Mouse (Mus musculus) embryo, embryonic 11 days (tissue): Measurements from ENCODE around the gene Gucy2d.

ENCODE experiments used
- DNase-seq: peaks from one replicate; pipeline ENCODE4 v3.0.0-alpha.2; 2015

The Gucy2d gene

DNA sequence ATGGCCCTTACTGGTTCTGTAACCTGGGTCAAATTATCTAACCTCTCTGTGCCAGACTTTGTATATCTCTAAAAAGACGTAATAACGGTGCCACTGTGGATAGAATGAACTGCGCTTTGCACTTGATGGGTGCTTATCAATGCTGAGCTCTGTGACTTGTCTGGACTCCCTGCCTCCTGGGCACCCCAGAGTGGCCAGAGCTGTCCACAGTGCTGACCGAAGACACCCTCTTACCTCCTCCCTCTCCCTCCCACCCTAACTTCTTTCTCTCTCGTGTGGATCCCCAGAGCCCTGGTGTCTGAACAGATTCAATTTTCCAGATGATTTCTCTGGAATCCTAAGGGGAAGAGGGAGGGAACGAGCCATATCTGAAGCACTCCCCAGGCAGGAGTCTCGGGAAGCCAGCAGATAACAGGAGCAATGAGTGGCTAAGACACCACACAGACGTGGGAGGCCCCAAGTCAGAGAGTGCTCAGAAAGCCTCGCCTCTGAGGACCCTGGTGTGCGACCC, at the start of gene Gucy2d:
Gene Gucy2d (plus strand): TSS at position 461 of the 511 bp plus-strand sequence.
- no peak for DNase-seq

DNA sequence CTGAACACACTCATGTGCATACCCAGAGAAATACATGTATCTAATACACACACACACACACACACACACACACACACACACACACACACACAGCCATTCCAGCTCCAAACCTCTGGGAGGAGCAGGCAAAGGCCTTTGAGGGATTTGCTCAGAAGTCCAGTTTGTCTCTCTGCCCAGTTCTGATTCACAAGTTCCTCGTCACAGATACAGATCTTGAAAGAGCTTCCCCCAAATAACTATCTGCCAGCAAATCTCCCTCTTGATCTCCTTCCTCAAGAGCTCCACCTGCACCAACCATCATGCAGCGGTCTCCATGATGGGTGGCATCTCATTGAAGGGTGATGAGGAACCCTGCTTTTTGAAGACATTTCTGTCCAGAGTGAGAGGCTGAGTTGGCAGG, 49.7 kb upstream of the Gucy2d start:
- no peak for DNase-seq

DNA sequence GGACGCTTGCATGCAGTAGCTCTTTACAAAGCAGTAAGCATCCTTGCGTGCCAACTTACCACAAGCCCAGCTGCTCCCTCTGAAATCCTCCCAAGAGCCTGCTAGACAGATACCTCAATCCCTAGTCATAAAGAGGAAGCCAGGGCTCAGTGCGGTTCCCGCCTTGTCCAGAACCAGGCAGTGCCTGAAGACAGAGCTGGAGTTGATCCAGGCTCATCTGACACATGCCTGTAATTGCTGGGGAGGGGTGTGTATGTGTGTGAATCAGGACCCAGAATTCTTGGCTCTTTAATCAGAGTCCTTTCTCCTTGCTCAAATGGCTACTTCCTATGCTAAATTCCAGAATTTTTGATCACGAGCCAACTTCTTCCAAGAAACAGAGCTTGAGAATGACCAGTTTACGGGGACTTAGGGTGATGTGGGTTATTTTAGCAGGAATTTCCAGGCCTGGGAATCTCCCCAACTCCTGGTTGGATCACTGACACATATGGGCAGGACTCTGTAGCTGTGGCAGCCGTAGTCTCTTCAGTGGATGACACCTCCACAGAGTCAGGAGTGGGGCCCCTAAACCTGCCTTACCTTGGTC, 48.8 kb upstream of the Gucy2d start:
- DNase-seq, result no peak

DNA sequence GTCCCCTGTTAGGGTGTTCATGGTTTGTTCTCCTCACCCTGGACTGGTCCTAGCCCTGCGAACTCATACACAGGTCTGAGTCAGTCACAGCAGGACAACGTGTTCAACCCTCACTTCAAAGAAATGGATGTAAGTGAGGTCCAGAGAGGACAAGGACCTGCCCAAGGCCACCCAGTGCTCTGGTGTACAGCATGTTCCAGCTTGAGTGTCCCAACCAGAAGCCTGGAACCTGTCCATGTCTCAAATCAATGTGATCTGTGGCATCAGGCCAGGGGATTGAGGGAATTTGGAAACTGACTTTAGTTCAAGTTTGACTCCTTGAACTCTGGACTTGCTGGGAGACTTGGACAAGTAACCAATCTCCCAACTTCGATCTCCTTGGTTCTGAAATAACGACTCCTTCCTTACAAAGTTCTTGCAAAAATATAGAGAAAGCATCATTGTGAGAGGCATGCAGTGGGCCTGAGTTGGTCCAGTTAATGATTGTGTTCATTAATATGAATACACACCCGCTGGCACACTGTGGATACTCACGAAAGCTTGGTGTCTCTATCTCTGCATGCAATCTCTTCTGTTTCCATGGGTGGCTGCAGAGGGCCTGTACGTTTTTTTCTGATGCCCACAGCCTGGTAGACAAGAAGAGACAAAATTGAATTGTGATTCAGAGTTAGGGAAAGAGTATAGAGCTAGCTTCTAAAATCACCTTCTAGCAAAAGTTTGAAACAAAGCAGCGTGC, 47.6 kb upstream of the Gucy2d start:
- no peak for DNase-seq

DNA sequence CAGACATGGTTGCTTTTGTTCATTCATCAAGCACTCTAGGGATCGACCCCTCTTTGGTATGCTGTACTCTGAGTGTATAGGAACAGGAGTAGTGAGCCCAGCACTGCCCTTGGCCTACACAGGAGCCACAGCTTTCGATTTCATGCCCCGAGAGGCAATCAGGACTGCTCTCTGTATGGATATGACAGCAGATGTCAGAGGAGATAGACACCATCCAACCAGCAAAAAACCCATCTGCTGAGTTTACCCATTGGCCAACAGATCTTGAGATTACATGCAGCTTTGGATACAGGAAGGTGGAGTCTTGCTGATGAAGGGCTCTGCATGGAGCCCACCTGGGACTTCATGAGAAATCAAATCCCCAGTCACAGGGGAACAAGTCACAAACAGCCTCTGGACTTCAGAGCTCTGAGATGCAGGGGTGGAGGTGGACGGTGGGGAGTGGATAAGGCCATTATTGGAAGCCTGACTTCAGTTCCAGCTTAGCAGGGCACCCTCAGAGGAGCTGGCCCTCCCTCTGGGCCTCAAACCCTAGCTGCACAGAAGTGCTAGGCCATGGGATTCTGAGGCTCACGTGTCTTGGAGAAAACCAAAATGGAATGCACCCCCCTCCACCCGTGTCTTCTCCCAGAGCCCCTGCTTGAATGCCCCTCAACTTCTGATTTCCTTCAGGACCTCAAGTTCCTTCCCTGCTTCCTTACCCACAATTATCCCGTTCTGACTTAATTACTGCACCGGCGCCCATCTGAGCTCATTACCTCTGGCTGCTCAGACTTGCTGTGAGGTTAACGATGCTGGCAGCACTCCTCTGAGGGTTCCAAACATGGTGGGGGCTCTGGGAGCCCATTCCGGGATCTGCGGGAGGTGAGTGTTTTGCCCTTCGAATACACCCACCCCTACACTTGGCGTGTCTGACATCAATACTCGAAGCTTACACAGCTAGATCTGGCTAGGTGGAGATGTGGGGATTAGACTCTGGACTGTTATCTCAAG, 37.3 kb upstream of the Gucy2d start:
- DNase-seq, result no peak

DNA sequence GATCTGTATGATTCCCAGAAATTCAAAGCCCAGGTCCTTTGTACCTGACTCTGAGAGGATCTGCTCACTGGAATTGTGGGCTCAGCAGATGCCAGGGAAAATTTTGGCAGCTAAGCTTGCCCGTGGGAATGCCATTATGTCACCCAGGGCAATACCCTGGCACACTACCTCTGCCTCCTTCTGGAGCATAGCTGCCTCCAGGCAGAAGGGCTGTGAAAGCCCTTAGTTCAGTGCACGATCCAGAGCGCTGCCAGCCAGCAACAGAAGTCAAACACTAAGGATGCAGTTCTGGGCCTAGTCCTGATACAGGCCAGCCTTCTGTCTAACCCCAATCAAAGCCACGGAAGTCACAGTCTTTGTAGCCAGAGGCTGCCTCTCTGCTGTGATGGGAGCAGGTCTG, 36.2 kb upstream of the Gucy2d start:
- no peak for DNase-seq

DNA sequence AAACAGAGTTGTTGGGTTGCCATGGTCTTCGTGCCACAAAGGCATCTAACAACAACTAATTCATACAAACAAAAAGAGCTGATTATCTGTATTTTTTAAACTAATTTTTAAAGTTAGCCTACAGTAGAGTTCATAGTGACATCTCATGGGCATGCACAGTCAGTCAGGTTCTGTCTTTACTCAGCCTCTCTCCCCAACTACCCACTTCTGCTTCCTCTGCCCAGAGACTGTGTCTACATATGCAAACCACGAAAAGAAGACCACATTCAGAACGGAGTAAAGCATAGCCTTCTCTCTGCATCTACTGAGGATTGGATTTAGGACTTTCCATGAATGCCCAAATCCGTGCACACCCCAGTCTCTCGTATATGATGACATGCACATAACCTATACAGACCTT, 32.6 kb upstream of the Gucy2d start:
- no peak for DNase-seq

DNA sequence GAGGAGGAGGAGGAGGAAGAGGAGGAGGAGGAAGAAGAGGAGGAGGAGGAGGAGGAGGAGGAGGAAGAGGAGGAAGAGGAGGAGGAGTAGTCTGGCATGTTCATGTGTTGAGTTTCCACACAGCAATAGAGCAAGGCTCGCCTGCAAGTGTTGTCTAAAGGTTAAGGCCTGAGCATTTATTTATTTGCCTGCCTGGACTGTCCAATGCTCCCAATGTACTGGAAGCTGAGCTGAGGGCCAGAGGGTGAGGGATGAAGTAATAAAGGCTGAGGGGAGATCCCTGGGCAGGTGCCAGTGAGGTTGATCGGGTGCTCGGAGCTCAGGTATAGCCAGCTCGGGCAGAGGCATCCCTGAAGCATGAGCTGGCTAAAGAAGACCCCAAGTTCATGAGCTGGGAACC, 27.1 kb upstream of the Gucy2d start:
- DNase-seq, result no peak

DNA sequence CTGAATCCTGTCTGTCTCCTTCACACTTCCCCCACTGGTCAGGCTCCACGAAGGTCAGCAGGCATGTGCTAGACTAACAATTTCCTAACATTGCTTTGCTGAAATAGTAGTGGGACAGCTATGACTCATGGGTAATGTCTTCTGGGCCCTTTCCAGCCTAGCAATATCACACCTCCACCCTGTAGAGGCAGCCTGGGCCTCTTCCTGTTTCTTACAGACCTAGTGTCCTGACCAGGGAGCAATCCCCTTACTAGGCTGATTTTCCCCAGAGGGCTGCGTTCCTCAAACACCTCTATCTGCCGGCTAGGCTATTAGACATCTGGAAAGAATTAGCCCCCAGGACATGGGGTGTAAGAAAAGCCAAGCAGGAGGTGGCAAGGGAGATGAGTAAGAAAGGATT, 24.7 kb upstream of the Gucy2d start:
- DNase-seq, result peak; percentile 42

DNA sequence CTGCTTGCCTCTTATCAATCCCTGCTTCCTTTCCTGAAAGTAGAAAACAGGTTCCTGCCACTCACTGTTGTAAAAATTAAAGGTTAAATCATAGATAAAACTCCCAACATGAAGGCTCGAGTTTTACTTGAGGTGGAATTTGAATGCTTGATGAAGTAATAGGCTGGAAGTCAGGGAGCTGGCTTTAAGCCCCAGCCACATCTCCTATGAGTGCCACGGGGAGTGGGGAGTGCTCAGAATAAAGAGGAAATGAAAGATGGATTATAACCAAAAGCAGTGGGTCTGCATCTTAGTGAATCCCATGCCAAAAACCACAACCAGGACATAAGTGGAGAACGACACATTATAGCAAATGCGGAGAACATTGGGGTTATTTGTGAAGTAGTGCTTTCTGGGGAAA, 24.2 kb upstream of the Gucy2d start:
- DNase-seq, result no peak

DNA sequence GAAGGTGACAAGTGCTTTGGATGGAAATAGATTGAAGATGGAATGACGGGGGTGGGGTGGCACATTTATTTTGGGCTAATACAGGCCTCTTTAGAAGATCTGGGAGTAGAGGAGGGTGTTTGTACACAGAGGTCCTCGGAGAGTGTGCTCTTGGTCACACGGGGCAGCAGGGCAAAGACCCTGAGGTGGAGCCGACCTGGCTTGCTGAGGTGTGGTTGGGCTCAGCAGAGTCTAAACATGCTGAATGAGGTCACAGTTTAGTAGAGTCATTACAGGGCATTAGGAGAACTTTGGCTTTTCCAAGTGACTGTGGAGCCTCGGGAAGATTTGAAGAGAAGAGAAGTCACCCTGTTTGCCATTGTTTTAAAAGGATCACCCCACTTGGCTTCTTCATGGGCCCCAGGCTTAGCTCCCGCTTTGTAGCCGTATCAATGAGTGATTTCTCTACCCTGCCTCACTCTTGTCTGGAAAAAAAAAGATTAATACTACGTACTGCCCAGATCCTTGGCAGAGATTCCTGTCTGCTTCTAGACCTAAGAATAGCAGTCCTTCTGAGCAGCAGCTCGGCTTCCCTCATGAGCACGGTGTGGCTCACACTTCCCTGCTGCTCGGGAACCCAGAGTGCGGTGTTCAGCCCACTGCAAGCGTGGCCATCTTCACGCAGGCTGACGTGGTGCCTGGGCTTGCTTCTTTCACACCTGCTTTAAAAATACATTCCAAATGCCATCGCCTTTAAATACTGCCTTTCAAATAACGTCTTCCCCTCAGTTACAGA, 22.0 kb upstream of the Gucy2d start:
- no peak for DNase-seq

DNA sequence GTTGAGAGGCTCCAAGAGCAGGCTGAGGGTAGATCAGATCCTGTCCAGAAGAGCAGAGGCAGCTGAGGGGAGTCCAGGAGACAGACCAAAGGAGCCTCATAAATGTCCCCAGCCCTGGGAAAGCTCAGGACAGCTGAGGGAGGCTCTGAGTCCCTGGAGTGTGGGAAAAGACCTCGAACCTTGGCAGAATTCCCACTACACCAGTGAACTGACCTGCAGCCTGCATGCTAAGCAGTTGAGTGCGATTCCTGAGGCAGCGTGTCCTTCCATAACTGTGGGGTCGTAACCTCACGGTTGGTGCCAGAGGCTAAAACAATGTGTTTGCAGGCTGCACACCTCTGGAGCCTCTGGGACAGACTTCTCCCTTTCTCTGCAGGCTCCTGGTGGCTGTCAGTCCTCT, 20.9 kb upstream of the Gucy2d start:
- no peak for DNase-seq

DNA sequence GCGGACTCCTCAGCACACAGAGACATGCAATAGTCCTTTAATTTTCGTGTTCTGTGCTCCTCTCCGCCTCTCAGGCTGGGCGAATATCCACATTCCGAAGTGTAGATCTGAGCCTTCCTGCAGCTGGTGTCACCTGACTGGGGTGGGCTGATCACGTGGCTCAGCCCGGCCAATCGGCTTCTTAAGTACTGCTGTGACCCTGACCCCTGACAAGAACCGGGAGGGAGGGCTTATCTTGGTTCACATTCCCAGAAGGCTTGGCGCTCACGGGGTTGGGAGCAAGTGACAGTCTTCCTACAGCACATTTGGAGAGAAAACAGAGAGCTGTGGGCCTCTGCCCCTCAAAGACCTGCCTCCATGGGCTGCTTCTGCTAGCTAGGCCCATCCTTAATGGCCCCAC, 16.7 kb upstream of the Gucy2d start:
- DNase-seq, result no peak

DNA sequence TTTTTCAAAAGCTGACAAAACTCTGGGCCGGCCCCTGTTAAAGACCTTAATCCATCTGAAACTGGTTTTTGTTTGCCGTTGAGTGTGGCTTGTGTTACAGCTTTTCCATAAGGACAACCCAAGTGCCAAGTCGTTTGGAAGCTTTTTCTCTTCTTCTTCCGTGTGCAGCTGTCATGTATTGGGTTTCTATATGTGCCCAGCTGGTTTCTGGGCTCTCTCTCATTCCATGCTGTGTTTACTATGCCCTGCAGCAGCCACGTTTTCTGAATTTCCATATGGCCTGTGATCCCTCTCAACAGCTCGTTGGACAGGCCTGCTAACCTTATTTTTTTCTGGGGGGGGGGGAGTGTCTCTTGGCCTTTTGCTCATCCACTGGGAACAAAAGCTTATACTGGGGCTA, 15.8 kb upstream of the Gucy2d start:
- DNase-seq, result no peak

DNA sequence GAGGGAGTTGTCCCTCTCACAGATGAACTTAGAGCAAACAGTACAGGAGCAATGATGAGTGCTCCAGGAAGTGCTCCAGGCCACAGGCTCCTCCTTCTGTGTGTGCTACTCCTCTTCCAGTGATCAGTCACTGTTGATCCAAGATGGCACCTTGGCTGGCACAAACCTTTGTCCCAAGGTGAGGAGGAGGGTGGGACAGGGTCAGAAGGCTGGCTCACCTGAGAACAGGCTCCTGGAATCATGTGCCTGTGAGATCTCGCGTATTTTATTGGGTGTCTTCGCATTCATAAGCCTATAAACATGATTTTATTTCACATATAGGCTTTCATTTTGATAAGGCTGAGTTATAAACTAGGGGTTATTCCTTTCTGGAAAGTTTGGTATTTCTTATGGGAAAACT, 14.7 kb upstream of the Gucy2d start:
- DNase-seq, result no peak

DNA sequence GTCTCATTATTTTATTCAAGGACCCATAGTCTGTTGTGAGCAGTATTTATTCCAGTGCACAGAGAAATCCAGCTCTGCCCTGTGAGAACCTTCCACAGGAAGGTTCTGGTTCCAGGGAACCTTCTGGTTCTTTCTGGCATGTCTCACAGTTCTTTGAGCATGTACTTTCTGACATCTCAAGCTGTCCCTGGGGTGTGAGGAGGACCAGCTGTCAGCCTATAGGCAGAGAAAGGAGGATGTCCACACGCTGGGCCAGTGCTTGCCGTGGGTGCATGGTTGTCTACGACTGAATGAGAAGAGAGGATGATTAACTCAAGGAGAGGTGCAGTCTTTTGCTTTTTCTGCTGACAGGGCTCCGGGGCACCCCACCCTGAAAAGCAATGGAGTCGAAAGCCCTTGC, 13.6 kb upstream of the Gucy2d start:
- DNase-seq, result no peak

DNA sequence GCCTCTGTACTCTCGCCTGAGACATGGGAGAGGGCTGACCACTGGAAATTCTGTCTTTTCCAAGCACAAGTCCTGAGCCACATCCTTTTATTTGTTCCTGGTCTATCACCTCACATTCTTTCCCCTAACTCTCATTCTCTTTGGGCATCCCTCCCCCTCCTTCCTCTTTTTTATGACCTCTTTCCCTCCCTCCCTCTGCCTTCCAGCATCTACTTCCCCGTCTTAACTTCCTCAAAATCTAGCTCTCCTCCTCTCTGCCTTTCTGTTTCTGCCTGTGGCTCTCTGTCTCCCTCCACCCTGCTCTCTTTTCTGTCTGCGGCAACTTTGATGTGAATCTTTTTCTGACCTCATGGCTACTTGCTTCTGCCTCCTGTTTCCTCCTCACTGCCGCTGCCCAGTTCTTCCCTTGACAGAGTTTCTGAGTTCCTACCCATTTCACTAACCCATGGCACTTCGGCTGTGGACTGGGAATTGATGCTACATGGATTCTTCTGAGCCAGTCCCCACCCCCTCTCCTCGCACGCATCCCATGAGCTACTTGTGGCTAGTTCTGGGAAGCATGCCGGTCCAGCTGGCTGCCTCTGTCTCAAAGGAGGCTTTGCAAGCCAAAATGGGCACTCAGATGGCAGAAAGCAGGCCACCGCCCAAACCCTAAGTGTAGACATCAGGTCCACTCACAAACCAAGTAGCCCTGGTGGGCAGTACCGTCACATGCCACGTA, 12.9 kb upstream of the Gucy2d start:
- no peak for DNase-seq

DNA sequence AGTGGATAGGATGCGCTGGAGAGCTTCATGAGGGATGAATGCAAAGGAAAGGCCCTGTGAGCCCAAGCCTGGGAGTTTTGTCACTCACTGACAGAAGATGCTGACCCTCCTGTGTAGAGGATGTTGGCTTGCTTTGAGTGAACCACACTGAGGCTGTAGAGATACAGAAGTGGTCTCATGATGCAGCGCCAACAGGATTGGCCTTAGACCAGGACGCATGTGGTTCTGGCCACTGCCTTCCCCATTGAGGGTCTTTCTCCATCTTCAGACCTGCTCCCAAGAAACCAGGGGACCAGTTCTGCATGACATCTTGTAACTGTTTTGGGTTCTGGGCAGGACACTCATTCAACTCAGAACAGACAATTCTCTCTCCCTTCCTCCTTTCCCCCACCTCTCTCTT, 10.6 kb upstream of the Gucy2d start:
- DNase-seq, result no peak

DNA sequence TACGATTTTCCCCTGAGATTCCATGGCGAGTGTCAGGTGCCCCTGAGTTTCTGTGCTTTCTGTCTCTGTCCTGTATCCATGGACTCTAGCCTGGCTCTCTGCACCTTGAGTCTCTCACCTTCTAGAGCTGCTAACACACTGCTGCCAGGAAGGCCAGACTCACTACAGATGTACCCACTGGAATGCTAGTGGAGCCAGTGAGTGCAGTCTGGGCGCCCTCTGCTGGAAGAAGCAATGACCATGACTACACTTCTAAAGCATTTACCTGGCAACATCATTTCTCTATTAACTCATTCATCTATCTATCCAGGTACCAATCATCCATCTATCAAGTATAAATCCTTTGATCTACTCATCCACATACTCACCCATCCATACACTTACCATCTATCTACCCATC, 9.4 kb upstream of the Gucy2d start:
- DNase-seq, result peak; percentile 84

DNA sequence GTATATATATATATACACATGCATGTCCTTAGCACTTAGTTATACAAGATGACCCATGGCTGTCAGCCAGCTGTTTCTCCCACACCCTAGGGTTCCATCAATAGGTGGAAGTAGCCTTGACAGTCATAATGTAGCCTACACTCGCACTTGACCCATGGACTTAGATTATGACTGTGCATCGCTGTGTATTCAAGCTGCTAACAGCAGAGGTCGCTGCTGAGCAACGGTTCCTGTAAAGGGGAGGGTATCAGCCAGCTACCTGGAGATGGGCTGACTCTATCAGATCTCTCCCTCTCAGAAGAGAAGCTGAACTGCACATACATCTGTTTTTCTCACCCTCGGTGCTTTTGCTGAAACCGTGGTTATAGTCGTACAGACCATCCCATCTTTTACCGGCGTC, 2.6 kb upstream of the Gucy2d start:
- DNase-seq, result peak; percentile 58

DNA sequence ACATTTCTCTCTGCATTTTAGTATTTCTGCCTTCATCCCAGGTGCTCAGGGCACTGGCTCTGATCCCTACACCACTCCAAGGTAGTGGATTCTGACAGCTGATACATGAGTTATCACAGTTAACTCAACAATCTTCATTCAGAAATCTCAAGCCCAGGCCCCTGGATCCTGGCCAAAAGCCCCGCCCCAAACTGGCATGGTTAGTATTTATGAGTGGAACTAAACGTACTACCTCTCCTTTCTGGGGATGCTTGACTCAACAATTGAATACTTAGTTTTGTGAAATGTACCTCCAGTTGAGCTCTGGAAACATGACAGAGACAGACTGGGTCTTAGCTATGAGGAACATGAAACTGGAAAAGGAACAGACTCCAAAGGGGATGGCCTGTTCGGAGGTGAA, 6.7 kb downstream of the Gucy2d start:
- DNase-seq, result no peak
